Mouse (Mus musculus) spleen, postnatal 36 days (tissue): ENCODE data around the gene Ext2.

Source experiments
- DNase-seq, 2 experiments: peaks; one replicate each; pipeline ENCODE4 v3.0.0; 2022; ENCODE audit warnings: low spot score in 2 of 2, mixed read lengths in 1 of 2

Ext2 gene

DNA sequence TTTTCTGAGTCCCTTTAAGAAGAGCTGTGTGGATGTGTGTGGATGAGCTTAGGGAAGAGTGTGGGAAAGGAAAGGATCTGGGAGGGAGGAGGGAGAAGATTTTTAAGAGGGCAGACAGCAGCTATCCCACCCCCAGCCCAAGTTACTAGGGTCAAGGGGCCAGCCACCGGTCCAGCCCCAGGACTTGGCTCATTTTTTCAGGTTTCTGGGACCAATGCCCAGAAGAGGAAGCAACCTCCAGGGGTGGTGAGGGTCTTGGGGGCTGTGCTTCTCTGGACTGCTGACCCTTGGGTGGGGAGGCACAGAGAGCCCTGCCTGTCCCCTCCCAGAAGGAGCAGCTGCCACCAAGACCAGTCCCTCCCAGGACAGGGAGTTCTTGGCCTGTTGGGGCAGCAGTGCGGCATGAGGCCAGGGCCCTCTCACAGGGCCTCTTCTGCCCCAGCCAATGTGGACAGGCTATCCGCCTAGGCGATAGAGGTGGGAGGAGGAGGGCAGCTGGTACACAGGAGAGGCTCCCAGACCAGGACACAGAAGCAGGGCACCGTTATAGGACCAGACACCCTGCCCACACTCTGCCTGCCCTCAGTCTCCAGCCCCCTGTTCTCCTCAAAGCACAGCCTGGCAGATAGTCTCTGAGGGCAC, 203.0 kb downstream of the Ext2 start:
- DNase-seq: no peak

DNA sequence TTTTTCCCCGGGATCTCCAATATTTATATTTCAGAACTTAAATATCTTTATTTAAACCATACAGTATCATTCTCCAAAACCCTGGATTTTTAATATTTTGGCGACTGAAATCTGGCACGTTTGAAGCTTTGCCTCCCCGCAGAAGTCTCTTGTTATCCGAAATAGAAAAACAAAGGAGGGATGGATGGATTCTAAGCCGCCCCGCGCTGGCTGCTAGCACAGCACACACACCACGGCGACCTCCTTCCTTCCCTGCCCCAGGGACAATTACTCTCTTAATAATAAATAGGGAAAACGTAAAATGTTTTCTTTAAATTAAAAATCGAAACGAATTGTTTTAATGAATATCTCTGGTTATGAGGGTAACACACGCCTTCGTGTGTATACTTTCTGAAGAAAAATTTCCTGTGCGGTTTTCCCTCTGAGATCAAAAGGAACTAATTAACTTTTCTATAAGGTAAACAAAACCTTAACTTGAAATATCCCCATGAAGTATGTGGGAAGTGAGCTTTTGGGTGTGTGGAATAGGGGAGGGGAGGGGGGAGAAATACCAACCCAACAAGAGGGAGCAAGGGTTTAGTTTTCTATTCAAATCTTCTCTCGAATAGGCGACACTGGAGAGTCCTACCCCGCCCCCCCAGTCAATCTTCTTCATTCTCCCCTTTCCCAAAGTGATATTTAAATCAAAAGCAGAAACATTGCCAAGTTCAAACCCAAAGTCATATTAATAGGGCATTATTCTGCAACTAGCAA, 203.7 kb downstream of the Ext2 start:
- no peak for DNase-seq

DNA sequence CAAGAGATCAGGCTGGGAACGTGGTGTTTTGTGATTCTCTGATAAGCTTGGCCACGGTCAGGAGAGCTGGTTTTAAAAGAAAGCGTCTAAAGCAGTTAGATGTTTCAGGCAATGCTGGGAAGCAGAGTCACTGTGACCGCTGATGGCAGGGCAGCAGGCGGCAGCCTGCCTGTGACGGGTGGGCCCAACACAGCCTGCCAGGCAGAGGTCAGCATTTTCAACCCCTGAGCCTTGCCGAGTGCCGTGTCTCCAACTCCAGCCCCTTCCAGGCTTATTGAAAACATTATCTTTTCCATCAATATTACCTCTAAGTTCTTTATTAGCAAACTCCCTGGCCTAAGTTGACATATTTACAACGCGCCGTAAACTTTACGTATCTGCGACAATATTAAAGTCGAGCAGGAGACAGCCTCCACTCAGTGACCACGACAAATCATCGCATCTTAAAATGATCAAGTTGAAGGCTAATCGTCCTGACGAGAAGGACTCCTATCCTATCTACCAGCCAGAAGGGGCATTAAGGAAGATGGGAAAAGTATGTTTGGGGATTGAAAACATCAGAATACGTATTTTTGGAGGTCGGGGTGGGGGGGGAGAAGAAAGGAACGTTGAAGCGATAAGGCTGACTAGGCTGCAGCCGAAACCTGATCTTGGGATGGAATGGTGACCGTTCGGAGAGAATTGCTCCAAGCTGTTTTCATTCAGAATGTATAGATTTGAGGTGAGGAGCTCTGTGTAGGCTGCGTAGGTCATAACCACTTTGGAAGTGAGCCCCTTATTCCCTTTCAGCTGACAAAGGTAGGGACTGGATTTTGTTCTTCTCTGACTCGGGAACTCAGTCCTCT, 206.3 kb downstream of the Ext2 start:
- DNase-seq: no peak

DNA sequence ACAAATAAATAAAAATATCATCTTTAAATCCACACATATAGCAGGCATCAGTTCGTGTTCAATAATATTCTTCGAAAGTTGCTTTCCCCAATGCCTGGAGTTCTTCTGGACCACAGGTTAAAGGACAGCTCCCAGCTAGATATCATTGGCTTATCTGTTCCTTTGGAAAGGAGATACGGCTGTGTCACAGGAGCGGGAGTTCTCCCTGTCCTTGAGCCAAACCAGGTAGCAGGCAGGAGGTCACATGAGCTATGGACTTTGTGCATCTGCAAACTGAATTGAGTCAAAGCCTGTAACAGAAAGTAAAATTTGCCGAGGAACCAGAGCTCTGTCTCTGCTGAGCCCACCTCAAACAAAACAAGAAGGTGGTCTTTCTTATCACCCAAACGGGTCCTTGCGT, 209.3 kb downstream of the Ext2 start:
- no peak for DNase-seq
